Mouse (Mus musculus) brown adipose tissue, adult 24 weeks (tissue): Measurements from ENCODE around the gene Fam89b. TPM values are rescaled to one million over a fixed set of nuclear protein-coding genes. Genes with fewer than 3 reads are reported as not detected.

ENCODE experiments used
- H3K27ac ChIP-seq: fragments of 200-500 bp; replicated peaks from 2 replicates; pipeline ENCODE4 v1.5.1; 2012; ENCODE audit warnings: low read depth, mild to moderate bottlenecking, low read length
- H3K4me1 ChIP-seq: fragments of 200-500 bp; 2 replicates; pipeline ENCODE4 v1.6.1; 2012; ENCODE audit warnings: low read length, mixed read lengths; ENCODE audit not compliant: control insufficient read depth, insufficient read depth, insufficient read length
- H3K4me3 ChIP-seq: fragments of 200-500 bp; 2 replicates; pipeline ENCODE4 v1.5.1; 2012; ENCODE audit warnings: low read depth, mild to moderate bottlenecking, low read length, moderate library complexity; ENCODE audit not compliant: insufficient read depth
- polyA plus RNA-seq: library from polyadenylated mRNA; stranded (reverse); fragments of >200 nt; gene quantifications from 2 replicates; pipeline ENCODE4 v1.2.4, GENCODE M21; 2012; ENCODE audit not compliant: missing spikeins, insufficient read depth, insufficient read length

Gene Fam89b
- polyA plus RNA-seq, 1 experiment: 58.4 TPM

GRCm38 (mm10) chr19:5686437-5686836 lies 43.0 kb downstream of the Fam89b start:
- no peak overlapping the region for H3K27ac ChIP-seq
- no peak overlapping the region for H3K4me3 ChIP-seq
- H3K4me1 ChIP-seq: no peaks in the 10 kb centered on the region; the same call in 1 of the 2 replicates

- H3K4me1 ChIP-seq: no peaks in the 10 kb centered on the region; the same call in 1 of the 2 replicates
- no peak overlapping the region for H3K4me3 ChIP-seq
- H3K27ac ChIP-seq: no peak overlapping the region
Observed at GRCm38 (mm10) chr19:5685861-5686260, 43.6 kb downstream of the Fam89b start.

- Histone ChIP-seq H3K4me3 (no peak overlapping the region), H3K4me1 (no peaks in the 10 kb centered on the region; the same call in 1 of the 2 replicates), H3K27ac (no peak overlapping the region)
Observed at GRCm38 (mm10) chr19:5685431-5685830, 44.0 kb downstream of the Fam89b start.

- H3K27ac ChIP-seq: no peak overlapping the region
Observed at GRCm38 (mm10) chr19:5684985-5685384, 44.5 kb downstream of the Fam89b start.

GRCm38 (mm10) chr19:5684236-5684635 lies 45.2 kb downstream of the Fam89b start:
- no peaks in the 10 kb centered on the region for H3K4me1 ChIP-seq
- no peak overlapping the region for H3K27ac ChIP-seq
- H3K4me3 ChIP-seq: no peak overlapping the region

More at GRCm38 (mm10) chr19:5684985-5685384, 44.5 kb downstream of the Fam89b start:
- no peaks in the 10 kb centered on the region for H3K4me1 ChIP-seq
- H3K4me3 ChIP-seq: no peak overlapping the region

- Histone ChIP-seq H3K4me1 (no peaks in the 10 kb centered on the region), H3K27ac (no peak overlapping the region), H3K4me3 (no peak overlapping the region)
Observed at GRCm38 (mm10) chr19:5680432-5680831, 49.0 kb downstream of the Fam89b start.

Other genes starting within 250 kb of the Fam89b start
- 14.8 and 25.2 TPM in 2 replicates for gene Mus81, start 241.3 kb downstream of the Fam89b start, polyA plus RNA-seq
- 324 and 390 TPM in 2 replicates for gene Cfl1, start 239.2 kb downstream of the Fam89b start, polyA plus RNA-seq
- 1.1 TPM in 1 of 2 replicates, not detected in the other for gene 1700020D05Rik, start 225.9 kb downstream of the Fam89b start, polyA plus RNA-seq
- gene Snx32, start 219.1 kb downstream of the Fam89b start, polyA plus RNA-seq: 2.7 and 7.0 TPM in 2 replicates
- gene Ovol1, start 169.0 kb downstream of the Fam89b start, polyA plus RNA-seq: not detected in 2 replicates
- 1.3 and 2.1 TPM in 2 replicates for gene Ap5b1, start 161.6 kb downstream of the Fam89b start, polyA plus RNA-seq
- gene Rnaseh2c, start 127.8 kb downstream of the Fam89b start, polyA plus RNA-seq: 55.5 and 74.0 TPM in 2 replicates
- 17.0 and 26.3 TPM in 2 replicates for gene Kat5, start 119.4 kb downstream of the Fam89b start, polyA plus RNA-seq
- 22.8 and 24.6 TPM in 2 replicates for gene Rela, start 92.2 kb downstream of the Fam89b start, polyA plus RNA-seq
- 10.0 and 11.6 TPM in 2 replicates for gene Sipa1, start 65.9 kb downstream of the Fam89b start, polyA plus RNA-seq
- gene Map3k11, start 40.9 kb downstream of the Fam89b start, polyA plus RNA-seq: 14.9 and 24.5 TPM in 2 replicates
- gene Pcnx3, start 40.7 kb downstream of the Fam89b start, polyA plus RNA-seq: 19.6 and 26.2 TPM in 2 replicates
- gene Kcnk7, start 25.3 kb downstream of the Fam89b start, polyA plus RNA-seq: not detected in 2 replicates
- 45.3 and 47.1 TPM in 2 replicates for gene Ehbp1l1, start 3.3 kb downstream of the Fam89b start, polyA plus RNA-seq
- 59.4 and 101 TPM in 2 replicates for gene Ltbp3, start 11.3 kb upstream of the Fam89b start, polyA plus RNA-seq
- 49.2 and 54.3 TPM in 2 replicates for gene Scyl1, start 41.8 kb upstream of the Fam89b start, polyA plus RNA-seq
- 6.6 and 7.0 TPM in 2 replicates for gene Frmd8, start 145.6 kb upstream of the Fam89b start, polyA plus RNA-seq
- gene Slc25a45, start 148.2 kb upstream of the Fam89b start, polyA plus RNA-seq: 2.3 and 2.4 TPM in 2 replicates
- gene Tigd3, start 164.5 kb upstream of the Fam89b start, polyA plus RNA-seq: not detected in 2 replicates
- 22.6 and 36.6 TPM in 2 replicates for gene Dpf2, start 183.4 kb upstream of the Fam89b start, polyA plus RNA-seq
- 4.0 and 5.4 TPM in 2 replicates for gene Cdc42ep2, start 195.2 kb upstream of the Fam89b start, polyA plus RNA-seq
- 6.5 and 7.0 TPM in 2 replicates for gene Pola2, start 234.5 kb upstream of the Fam89b start, polyA plus RNA-seq